Mouse (Mus musculus): ENCODE results near the gene Hmg20a.

DNA sequence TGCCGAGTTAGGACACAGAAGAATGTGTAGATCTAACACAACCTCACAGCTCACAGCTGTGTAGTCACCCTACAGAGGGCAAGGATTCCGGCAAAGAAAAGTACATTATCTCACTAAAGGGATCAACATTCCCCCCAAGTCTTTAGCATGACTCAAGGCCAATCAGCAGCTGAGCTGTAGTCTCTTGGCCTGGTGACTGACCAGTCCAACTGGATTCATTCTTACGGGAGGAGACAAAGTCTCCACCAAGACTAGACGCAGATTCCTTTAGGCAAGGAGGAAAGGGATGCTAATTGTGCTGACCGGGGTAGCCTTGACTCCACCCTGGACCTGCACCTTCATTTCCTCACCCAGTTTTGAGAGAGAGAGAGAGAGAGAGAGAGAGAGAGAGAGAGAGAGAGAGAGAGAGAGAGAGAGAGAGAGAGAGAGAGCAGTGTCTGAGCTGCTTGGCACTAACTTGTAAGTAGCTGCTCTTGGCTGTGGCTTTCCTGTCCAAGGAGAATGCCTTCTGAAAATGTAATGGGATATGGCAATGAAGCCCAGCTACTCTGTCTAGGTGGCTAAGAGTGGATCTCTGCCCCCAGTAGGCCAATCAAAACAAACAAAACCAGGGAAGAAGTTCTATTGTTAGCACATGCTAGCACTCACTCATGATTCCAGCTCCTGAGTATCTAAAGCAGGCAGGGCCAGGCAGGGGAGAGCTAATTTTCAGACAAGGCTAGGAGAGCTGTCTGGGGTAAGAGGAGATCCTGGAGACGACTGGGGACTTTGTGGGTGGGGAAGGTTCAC lies 126.5 kb downstream of the Hmg20a start:
- TF ChIP-seq CTCF (IDR thresholded peaks at IDR 0.05; ENCODE audit: borderline replicate concordance, insufficient read depth, low read length) (no peak), POLR2A (IDR thresholded peaks at IDR 0.05; ENCODE audit: low read depth, low read length) (peak; percentile 34)
